Mouse (Mus musculus): ENCODE results near the gene Qrich2.

GRCm38 (mm10) chr11:116423782-116424620, 42.0 kb downstream of the Qrich2 start:
- no peak for TF ChIP-seq POLR2A (IDR thresholded peaks at IDR 0.05; ENCODE audit: insufficient read depth, low read depth, low read length)
- no peak for TF ChIP-seq CTCF (IDR thresholded peaks at IDR 0.05)
- TF ChIP-seq EP300 (IDR thresholded peaks at IDR 0.05; ENCODE audit: insufficient read depth, low read depth, low read length): 0 out of 2 replicates have a peak, but pooled peaks have one; percentile 18
